Mouse (Mus musculus) granulocyte monocyte progenitor cell, adult 5-6 weeks (primary cell): ENCODE measurements around the gene Sapcd2. TPM values are rescaled to one million over a fixed set of nuclear protein-coding genes. Genes with fewer than 3 reads are reported as not detected.
"Not testable (repeated sequence)": the region's sequence is repeated elsewhere in the genome, so short reads cannot be mapped to it uniquely, and the experiment has no call there.

Experiments
- ATAC-seq: replicated peaks from 2 replicates; pipeline ENCODE4 v1.8.0; 2016; ENCODE audit warnings: mild to moderate bottlenecking, moderate TSS enrichment, inconsistent platforms; ENCODE audit not compliant: poor library complexity, severe bottlenecking
- total RNA-seq, 2 experiments: library from RNA; stranded (forward) in 1 of 2; stranded (reverse) in 1 of 2; fragments of 200-712, 200-1000 nt in 1 of 2; fragments of >200 nt in 1 of 2; fragmentation: Nextera tagmentation in 1 of 2; gene quantifications; 2 replicates each; pipeline ENCODE4 v1.2.3; 2014 to 2017

Sapcd2 gene
- total RNA-seq, 2 experiments from 2014 or later = 17.1 to 17.3 TPM

DNA sequence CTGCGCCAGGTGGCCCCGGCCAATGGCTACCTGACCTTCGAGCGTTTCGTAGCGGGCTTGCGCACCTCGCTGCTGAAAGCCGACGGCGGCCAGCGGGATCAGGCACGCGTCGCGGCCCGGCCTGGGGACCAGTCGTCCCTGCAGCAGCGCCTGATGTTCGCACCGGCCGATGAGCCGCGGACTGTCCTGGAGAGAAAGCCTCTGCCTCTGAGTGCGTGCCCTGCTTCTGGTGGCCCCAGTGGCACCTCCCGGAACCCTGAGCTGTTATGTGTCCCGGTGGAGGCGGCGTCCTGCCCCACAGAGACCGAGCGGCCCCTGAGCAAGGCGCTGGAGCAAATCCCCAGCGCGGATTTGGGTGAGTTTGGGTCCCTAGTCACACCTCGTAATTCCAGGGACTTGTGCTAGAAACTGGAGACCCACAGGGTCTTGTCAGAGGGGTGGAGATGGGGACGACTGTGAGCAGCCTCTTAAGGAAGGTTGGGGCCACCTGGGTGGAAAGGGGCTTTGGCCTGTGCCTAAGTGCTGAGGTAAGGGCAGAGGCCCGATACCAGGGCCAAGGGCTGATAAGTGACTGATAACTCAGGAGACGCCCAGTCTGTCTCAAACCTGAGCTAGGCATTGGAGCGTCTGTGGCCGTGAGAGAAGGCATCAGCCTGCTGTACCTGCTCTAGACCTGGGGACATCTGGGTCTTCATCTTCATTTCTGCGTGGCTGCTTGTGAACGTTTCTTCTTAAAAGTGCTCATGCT, 697 bp downstream of the Sapcd2 start:
- 0 out of 2 replicates have a peak, but pooled peaks have one; percentile 2 for ATAC-seq

DNA sequence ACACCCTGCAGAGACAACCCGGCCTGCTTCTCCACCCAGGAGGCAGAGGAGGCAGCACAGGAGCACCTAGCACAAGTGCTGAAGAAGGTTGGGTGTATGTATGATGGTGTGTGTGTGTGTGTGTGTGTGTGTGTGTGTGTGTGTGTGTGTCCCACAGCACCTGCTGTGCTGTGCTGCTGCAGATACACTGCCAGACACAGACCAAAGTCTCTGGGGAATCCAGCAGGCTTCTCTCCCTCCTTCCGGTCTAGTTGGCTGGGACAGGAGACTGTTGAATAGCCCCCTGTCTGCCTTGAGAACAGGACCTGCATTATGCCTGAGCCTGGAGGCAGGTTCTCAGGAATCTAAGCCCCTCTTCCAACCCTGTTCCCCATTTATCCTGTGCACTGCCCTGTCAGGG, 1.3 kb downstream of the Sapcd2 start:
- no peak for ATAC-seq

DNA sequence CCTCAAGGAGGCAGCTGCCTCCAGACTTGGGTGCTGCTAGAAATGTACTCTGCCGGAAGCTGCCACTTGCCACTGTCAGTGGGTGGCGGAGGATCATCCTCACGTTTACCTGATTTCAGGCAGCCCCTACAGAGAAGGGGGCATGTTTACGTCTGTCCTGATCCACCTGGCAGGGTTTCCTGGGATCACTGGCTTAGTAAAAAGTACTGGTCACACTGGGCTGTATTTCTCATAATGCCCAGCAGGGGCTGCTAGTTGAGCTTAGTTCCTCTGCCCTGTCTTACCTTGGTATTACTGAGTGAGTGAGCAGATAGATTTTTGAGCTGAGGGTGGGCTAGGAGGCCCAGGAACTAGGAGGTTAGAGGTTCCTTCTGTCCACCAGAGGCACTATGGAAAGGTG, 4.5 kb downstream of the Sapcd2 start:
- ATAC-seq = no peak

DNA sequence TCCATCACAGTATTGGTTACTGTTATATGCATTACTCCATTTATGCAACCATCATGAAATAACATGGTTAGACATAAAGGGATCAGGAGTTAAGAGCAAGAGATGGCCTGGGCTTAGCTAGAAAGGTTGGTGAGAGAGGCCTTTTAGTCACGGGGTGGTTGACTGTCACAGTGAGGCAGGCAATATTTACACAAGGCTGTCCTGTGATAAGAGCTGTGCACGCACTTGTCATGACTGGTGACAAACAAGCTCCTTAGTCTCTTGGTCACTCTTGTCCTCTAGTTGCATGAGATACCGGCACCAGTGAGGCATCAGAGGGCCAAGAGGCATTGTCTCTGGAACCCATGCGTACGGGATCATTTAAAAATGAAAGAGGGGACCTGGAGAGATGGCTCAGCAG, 12.4 kb downstream of the Sapcd2 start:
- no peak for ATAC-seq

DNA sequence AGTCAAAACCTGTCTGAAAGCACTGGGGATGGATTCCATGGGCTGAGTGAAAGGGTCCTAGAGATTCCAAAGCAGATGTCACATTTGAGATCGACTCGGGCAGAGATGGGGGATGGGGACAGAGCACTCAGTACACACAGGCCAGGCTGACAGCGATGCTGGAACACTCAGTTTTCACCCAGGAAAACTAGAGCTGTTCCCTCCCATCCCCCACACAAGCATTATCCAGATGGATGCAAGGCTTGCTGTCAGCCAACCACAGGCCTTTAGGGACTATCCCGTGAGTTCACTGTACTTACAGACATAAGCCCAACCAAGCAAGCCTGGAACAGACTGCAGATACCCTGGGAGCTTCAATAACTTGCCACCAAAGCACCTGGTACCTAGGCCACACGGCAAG, 19.1 kb downstream of the Sapcd2 start:
- ATAC-seq = no peak

DNA sequence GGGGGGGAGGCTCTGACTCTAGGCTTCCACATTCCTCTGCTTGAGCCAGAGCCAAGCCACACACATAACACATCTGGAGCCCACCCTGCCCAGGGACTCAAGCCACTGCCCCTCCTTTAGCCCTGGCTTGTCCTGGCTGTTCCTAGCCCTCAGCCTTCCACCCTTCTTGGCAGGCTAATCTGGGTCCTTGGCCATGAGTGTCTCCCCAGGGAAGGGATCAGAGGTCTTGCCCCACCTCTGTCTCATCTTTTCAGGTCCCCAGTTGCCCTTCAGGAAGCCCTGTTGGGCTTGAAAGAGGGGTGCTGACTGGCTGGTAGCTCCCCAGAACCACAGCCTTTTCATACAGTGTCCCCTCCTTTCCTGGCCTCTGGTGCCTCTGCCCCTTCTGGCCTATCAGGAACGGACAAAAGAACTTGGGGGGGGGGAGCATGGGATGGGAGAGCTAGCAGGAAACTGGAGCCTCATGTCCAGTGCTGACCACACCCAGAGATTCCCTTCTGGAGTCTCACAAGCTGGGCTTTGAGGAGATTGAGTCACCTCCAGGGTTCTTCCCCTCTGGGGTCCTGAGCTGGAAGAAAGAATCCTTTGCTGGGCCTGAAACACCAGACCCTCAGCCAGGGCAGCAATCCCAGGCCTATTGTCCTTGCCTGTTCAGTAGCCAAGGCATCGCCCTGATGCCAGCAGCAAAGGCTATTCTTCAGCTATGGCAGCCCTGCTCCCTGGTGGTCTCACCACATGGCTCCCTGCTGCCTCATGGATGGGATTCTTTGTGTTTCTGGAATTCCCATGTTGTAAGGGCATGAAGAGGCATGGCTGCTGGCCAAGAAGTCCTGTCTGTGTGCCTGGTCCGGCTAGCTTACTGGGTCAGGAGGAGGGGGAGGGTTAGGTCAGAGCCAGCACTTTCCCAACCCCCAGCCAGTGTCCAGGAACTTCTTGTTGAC, 22.4 kb downstream of the Sapcd2 start:
- ATAC-seq = no peak

DNA sequence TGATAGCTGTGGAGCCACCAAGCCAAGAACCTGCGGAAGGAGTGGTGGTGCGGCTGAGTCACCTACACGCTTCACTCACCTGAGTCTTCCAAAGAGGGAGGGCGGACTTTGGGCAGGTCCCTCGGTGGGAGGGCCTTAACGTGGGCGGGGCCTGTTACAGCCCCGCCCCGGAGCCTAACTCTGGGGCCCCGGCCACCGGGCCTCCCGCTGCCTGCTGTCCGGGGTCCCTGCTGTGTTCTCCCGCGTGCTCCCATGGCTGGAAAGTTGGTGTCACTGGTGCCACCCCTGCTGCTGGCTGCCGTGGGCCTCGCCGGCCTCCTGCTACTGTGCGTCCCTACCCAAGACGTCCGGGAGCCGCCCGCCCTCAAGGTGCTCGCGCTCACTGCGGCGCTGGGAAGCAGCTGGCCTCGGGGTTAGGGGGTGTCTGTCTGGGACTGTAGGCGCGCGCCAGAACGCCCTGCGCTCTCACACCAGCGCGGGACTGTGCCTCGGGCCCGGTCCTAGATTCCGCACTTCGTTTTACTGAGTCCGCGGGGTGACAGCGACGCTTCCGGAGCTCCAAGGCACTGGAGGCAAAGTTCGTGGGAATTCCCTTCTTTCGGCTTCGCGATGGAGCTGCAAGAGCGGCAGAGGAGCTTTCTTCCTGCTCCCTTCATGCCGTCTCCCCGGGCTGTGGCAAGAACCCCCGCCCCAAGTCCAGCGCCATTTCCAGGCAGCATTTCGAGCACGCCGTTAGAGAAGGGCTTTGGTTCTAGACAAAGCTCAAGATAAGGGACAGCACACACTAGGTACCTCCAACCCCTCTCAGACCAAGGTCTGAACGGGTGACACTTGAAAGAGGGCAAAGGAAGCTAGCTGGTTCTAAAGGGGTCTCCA, 23.8 kb downstream of the Sapcd2 start, which contains the start of gene Entpd2:
TSS of gene Entpd2 (plus strand) at position 154 of the 876 bp plus-strand sequence.
- peak; percentile 40 for ATAC-seq

DNA sequence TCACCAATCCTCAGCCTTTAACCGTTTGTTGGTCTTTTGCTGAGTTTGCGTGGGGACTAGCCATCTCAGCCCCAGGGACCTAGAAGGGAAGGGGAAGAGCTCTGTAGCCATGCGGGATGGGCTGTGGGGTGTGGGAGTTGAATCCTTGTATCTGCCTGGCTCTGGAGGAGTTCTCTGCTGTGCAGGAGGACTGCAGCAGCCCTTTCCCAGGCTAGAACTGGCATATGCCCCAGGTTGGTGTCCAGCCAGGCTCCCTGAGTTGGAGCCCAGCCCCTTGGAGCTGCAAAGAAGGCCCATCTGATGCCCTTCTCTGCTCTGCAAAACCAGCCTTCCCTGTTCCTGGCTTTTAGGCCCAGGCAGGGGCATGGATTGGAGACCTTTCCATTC, 24.5 kb downstream of the Sapcd2 start:
- no peak for ATAC-seq

DNA sequence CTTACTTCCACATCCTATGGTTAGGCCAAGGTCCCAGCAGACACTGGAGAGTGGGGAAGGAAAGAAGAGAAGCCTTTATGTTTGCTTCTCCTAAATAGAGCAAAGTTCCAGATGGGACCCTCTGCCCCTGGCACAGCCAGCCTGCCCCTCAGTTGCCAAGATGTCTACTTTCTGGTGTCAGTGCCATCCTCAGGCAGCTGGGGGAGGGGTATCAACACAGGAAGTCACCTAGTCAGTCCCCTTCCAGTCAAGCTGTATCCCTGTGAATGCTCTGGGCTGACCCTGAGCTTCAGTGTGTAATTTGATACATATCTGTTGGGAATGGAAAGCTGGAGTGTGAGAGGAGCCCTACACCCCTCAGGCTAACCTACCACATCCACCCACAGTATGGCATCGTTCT, 24.9 kb downstream of the Sapcd2 start:
- ATAC-seq = no peak

DNA sequence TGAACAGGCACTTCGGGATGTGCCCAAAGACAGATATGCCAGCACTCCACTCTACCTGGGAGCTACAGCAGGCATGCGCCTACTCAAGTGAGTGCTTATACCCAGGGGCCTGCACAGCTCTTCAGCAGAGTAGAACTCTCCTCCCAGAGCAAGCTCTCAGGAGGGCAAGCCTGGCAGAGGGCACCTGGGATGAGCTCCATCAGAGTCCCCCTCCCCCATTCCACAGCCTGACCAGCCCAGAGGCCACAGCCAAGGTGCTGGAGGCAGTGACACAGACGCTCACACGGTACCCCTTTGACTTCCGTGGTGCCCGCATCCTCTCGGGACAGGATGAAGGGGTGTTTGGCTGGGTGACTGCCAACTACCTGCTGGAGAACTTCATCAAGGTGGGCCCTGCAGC, 25.9 kb downstream of the Sapcd2 start:
- ATAC-seq = no peak

DNA sequence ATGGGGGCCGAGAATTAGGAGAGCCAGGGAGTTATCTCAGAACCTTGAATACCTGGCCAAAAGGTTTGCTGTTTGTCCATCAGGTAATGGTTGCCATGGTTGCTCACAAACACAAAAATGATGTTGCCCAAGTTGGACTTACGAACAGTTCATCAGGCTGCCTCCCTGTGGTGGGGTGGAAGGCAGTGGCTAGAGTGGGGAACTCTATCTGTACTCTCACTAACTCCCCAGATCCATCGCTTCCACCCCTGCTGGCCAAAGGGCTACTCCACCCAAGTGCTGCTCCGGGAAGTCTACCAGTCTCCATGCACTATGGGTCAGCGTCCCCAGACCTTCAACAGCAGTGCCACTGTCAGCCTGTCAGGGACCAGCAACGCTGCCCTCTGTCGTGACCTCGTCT, 26.9 kb downstream of the Sapcd2 start, which contains the start of gene Npdc1:
TSS of gene Npdc1 (plus strand) at position 301 of the 400 bp plus-strand sequence.
- ATAC-seq = no peak

DNA sequence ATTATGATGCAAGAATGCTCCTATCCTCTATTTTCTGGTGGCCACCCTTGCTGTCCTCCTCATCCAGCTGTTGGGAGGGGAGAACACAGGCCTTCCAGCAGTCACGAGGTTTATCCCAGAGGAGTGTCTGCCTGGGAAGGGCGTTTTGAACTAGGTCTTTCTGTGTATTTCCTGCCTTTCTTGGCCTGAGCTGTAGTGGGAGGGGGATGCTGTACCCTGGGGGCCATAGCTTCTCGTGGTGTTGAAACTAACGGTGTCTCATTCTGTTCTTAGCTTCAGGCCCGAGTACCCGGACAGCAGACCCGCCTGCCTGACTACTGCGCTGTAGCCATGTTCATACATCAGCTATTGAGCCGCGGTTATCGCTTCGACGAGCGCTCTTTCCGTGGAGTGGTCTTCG, 28.2 kb downstream of the Sapcd2 start:
- ATAC-seq = no peak

DNA sequence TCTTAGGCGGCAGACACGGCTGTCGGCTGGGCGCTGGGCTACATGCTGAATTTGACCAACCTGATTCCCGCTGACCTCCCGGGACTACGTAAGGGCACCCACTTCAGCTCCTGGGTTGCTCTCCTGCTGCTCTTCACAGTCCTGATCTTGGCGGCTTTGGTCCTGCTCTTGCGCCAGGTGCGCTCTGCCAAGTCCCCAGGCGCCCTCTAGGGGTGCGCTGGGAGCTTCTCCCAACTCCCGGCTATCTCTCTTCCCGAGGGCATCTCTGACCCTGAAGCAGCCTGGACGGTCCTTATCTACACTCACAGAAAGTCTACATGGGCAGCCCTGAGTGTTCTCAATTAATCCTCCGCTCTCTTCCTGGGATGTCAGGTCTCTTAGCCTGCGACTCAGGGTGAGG, 28.6 kb downstream of the Sapcd2 start:
- ATAC-seq = peak; percentile 39

DNA sequence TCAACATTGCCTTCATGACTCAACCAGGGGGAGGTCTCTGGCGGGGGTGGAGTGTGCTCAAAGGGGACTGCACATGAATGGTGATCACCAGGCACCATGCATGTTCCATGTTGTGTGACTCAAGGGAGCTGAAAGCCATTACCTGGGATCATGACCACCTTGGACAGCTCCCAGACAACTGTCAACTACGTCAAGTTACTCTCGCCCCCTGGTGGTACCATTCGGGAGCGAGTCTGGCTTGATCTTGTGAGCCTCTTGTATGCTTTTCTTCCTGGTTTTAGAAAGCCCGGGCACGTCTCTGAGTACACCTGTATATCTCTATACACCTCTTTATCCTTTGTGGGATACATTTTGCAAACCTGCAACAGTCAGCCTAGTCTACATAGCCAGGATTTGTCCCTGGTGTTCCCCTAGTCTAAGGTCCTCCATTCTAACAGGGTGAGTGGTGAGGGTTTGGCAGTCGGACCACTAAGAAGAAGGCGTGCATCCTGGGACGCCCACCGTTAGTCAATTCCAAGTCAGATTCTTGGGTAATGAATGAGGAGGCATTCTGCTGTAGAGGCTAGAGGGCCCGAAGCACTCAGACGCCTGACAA, 30.4 kb downstream of the Sapcd2 start:
- ATAC-seq = peak; percentile 80

DNA sequence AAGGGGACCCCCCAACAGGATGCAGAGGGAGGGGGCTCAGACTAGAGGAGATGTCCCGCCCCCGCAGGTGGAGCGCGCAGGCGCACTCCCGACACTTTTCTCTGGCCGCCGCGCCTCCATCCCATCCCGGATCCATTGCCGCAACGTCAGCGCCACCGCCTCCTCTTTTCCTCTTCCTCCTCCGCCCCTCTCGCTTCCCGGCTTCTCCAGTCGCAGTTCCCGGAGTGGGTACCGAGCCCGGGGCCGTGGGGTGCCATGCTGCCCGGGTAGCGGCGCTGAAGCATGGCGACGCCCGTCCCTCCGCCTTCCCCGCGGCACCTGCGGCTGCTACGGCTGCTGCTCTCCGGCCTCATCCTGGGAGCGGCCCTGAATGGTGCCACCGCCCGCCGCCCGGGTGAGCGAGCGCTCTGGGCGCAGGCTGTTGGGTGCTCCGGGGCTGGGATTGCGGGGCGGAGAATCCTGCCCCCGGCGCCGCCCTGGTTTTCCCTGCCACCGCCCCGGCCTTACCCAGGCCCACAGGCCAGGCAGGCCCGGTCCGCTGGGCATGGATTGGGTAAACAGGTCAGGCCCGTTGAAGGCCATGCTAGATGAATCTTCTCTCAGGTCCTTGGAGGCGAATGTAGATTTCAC, 31.0 kb downstream of the Sapcd2 start:
- ATAC-seq = peak; percentile 26

DNA sequence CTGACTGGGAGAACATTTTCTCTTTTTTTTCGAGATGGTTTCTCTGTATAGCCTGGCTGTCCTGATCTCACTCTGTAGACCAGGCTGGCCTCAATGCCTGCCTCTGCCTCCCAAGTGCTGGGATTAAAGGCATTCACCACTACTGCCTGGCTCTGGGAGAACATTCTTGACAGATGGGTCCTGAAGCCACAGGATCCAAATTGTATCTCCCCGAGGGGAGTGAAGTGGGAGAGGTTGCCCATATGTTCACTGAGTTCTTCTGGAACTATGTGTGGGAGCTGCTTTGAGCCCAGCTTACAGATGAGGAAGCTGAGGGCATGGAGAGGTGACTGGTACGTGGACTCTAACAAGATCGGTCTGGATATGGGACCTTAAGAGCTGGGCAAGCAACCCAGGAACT, 31.9 kb downstream of the Sapcd2 start:
- ATAC-seq = no peak

DNA sequence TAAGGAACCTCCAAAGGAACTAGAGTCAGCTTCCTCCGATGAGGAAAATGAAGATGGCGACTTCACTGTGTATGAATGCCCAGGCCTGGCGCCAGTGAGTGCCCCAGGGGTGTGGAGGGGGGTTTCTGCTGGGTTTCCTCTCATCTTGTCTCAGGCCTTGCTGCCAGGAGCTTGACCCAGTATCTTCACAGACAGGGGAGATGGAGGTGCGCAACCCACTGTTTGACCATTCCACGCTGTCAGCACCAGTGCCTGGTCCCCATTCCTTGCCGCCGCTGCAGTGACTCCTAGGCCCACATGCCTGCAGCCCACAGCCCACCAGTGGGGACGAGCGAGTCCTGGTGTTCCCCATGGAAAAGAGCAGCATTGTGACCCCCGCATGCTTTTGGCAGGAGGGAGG, 36.8 kb downstream of the Sapcd2 start:
- no peak for ATAC-seq

DNA sequence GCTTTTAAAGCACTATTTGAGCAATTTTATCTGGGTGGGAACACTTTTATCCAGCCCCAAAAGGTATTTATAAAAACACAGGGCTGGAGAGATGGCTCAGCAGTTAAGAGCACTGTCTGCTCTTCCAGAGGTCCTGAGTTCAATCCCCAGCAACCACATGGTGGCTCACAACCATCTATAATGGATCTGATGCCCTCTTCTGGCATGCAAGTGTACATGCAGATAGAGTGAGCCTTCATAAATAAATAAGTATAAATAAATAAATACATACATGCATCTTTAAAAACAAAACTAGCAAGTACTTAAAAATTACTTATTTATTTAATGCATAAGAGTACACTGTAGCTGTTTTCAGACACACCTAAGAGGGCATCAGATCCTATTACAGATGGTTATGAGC, 41.3 kb downstream of the Sapcd2 start:
- not testable (repeated sequence) for ATAC-seq

DNA sequence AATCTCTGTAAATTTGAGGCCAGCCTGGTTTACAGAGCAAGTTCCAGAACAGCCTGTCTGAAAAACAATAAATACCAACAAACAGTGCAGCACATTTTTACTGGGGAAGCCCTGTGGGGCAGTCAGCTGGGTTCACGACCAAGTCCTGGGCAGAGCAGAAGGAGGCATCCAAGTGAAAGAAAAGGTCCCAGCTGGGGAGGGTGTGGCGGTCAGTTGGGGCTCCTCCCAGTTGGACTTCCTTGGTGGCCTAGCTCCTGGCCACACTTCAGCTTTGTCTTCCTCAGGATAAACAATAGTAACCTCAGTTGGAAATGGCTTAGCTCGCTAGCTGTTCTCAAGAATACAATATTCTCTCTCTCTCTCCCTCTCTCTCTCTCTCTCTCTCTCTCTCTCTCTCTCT, 45.3 kb downstream of the Sapcd2 start:
- ATAC-seq = no peak
